Mouse (Mus musculus) spleen, adult 10 weeks (tissue): Measurements from ENCODE around the gene Hsd17b14. TPM values are rescaled to one million over a fixed set of nuclear protein-coding genes. Genes with fewer than 3 reads are reported as not detected.

Source experiments
- polyA plus RNA-seq: library from polyadenylated mRNA; stranded (reverse); fragments of 350-450 nt; fragmentation: Illumina TruSeq; extraction: RNeasy Lipid Tissue Mini Kit (QIAGEN cat#74804); gene quantifications from one replicate; pipeline ENCODE4 v1.2.3, GENCODE M21; 2015; ENCODE audit warnings: low replicate concordance; ENCODE audit not compliant: insufficient read depth

Hsd17b14 gene
- 0.86 TPM for polyA plus RNA-seq

DNA sequence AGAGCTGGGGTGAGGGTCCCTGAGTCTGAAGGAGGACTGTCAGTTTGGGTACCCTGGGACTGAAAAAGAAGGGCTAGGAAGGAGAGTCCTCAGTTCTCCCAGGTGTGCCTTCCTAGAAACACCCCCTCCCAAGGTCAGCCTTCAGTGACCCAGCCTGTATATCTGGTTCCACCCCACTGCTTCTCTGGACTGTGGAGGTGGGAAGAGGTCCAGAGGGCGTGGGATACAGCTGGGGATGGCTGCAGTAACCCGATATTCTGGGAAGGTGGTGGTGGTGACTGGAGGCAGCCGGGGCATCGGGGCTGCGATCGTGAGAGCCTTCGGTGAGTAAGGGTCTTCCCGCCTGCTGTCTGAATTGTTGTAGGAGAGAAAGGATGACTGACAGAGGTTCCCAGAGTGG, at the start of gene Hsd17b14:
Hsd17b14 (plus strand) TSS at position 150 of the 400 bp plus-strand sequence.

DNA sequence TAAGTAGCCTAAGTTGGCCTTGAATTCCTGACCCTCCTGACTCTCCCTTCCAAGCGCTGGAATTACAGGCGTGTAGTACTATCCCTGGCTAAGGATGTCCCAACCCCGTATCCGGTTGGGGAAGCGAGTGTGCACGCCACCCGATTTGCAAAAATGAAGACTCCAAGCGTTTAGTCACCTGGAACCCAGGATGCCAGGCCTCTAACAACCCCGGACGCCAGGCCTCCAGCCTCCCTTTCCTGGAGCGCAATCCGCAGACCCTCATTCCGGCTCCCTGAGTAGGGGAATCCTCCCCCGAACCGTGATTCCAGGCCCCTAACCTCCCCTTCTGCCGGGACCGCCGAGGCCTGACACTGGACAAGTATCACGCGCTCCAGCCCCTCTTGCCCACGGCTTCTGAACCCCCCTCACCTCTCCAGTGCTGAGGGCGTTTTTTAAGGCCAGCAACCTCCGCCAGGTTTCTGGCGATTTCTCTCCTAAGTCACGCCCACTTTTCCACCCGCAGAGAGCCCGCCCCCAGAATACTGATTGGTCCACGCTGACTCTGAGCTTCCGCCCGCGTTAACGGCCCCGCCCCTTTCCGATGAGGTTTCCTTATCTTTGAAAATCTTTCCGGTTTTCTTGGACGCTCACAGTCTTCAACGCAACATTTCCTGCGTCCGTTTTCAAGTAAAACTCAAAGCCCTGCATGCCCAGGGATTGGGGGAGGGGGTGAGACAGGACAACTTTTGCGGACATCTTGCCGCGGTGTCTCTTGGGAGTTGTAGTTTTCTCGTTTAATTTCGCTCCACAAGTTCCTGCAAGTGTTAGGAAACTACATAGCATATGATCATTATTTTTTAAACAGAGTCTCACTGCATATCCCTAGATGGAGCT, 44.5 kb upstream of the Hsd17b14 start, which contains the start of gene Nucb1:
Nucb1 (minus strand) TSS at position 495 of the 876 bp plus-strand sequence.

DNA sequence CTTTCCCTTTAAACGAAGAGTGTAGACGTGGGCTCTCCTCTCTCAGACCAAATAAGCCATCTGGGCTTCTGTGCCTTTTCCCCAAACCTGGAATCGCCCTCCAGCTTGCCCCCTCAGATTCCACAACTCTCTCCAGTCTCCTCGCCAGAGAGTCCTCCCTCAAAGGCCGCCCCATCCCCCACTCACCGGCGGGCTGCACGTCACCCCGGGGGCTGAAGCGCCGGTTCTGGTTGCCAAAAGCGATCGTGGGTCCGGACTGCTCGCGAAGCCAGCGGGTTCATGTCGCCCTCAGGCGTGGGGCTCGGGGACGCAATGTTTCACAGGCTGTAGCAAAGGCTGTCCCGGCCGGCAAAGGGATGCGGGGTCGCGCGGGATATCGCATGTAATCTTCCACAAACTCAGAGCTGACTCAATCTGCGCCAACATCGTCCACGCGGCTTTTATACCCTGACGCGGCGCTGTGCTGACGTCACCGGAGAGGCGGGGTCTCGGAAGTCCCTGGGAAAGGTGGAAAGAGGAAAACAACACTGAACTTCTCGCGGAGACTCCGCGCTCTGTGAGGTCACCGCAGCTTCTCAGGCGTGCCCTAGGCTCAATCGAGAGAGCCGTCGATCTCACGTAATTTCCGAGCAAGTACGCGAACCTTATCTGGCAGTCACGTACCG, 28.8 kb upstream of the Hsd17b14 start, which contains the start of the genes Ppp1r15a and Plekha4:
Ppp1r15a (minus strand) TSS at position 460 of the 665 bp plus-strand sequence.
Plekha4 (plus strand) TSS at position 522 of the 665 bp plus-strand sequence.

DNA sequence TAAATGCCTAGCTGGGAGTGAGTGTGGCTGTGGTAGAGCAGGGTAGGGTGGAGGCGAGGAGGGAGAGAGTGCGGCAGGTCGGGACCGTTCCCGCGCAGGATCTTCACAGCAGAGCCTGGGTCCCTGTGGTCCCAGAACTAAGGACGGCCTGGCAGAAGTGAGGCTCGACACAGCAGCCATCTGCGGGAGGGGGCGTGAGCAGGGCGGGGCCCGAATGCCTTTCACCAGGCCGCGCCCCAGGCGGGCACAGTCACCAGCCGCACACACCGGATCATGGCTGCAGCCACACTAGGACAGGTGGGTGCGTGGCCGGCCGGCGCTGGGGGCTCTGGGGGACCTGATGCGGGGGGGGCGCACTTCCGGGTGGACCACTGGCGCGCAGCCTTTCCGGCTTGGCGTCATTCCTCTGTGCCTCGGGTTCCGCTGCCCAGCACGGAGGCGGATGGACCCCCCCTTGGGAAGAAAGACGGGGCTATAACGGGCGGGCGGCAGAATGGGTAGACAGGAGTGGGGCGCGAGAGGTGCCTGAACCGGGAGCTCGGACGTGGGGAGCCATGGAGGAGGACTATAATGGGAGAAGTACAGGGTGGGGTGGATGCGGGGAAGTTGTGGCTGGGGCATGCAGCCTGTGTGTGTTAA, 15.5 kb downstream of the Hsd17b14 start, which contains the start of gene Bcat2:
Bcat2 (plus strand) TSS at position 51 of the 639 bp plus-strand sequence.

DNA sequence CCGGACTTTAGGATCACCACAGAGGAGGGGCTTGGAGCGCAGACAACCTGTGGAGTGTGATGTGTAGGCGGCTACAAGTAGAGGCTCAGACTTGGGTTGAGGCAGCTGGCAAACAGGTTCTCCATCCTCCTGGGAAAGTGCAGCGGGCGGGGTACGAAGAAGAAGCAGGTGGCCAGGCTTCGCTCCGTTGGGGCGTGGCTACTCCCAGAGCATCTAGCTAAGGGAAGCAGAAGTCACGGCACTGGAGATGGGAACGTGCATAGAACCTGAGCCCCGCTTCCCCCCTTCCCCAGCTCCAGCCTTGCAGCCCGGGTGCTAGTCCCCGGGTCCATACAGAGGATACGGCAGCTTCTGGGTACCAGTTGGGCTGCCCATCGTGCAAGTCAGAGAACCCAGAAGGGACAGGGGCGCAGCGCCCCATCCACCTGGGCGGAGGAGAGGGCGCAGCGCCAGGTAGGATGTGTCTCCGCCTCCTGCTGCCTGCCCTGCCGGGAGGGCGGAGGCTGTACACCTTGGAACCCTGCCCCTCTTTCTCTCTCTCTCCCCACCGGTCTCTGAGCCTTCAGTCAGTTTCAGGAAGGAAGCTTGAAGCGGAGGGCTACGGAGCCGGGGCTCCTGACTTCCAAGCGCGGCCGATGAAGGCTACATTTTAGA, 62.5 kb downstream of the Hsd17b14 start, which contains the start of gene Fut1:
Fut1 (plus strand) TSS at position 248 of the 654 bp plus-strand sequence.

Other genes starting within 250 kb of the Hsd17b14 start
- 3.5 TPM for gene Trpm4, start 221.1 kb upstream of the Hsd17b14 start, polyA plus RNA-seq
- 0.15 TPM for gene Hrc, start 219.6 kb upstream of the Hsd17b14 start, polyA plus RNA-seq
- 0.10 TPM for gene Ppfia3, start 187.9 kb upstream of the Hsd17b14 start, polyA plus RNA-seq
- not detected for gene Lin7b, start 184.3 kb upstream of the Hsd17b14 start, polyA plus RNA-seq
- gene Snrnp70, start 159.2 kb upstream of the Hsd17b14 start, polyA plus RNA-seq, result 639 TPM
- gene Kcna7, start 149.2 kb upstream of the Hsd17b14 start, polyA plus RNA-seq, result not detected
- not detected for gene Ntf5, start 141.2 kb upstream of the Hsd17b14 start, polyA plus RNA-seq
- not detected for gene Lhb, start 134.1 kb upstream of the Hsd17b14 start, polyA plus RNA-seq
- 7.5 TPM for gene Gys1, start 120.0 kb upstream of the Hsd17b14 start, polyA plus RNA-seq
- 12.1 TPM for gene Ruvbl2, start 116.8 kb upstream of the Hsd17b14 start, polyA plus RNA-seq
- gene Ftl1, start 95.0 kb upstream of the Hsd17b14 start, polyA plus RNA-seq, result 761 TPM
- gene Bax, start 88.0 kb upstream of the Hsd17b14 start, polyA plus RNA-seq, result 41.1 TPM
- gene Tulp2, start 73.0 kb upstream of the Hsd17b14 start, polyA plus RNA-seq, result 0.11 TPM
- not detected for gene Gm45808, start 68.1 kb upstream of the Hsd17b14 start, polyA plus RNA-seq
- gene Dhdh, start 66.1 kb upstream of the Hsd17b14 start, polyA plus RNA-seq, result 6.0 TPM
- 82.9 TPM for gene Nucb1, start 44.5 kb upstream of the Hsd17b14 start, polyA plus RNA-seq
- gene Ppp1r15a, start 28.6 kb upstream of the Hsd17b14 start, polyA plus RNA-seq, result 28.5 TPM
- gene Plekha4, start 28.6 kb upstream of the Hsd17b14 start, polyA plus RNA-seq, result 3.0 TPM
- 27.9 TPM for gene Bcat2, start 15.3 kb downstream of the Hsd17b14 start, polyA plus RNA-seq
- gene Fgf21, start 60.6 kb downstream of the Hsd17b14 start, polyA plus RNA-seq, result not detected
- 0.51 TPM for gene Fut1, start 62.4 kb downstream of the Hsd17b14 start, polyA plus RNA-seq
- gene Izumo1, start 66.9 kb downstream of the Hsd17b14 start, polyA plus RNA-seq, result 0.46 TPM
- gene Rasip1, start 72.6 kb downstream of the Hsd17b14 start, polyA plus RNA-seq, result 2.6 TPM
- gene Mamstr, start 85.1 kb downstream of the Hsd17b14 start, polyA plus RNA-seq, result 1.0 TPM
- gene Fut2, start 111.5 kb downstream of the Hsd17b14 start, polyA plus RNA-seq, result not detected
- not detected for gene Ntn5, start 129.1 kb downstream of the Hsd17b14 start, polyA plus RNA-seq
- 0.12 TPM for gene Sec1, start 139.5 kb downstream of the Hsd17b14 start, polyA plus RNA-seq
- 0.83 TPM for gene Car11, start 144.9 kb downstream of the Hsd17b14 start, polyA plus RNA-seq
- gene Dbp, start 150.2 kb downstream of the Hsd17b14 start, polyA plus RNA-seq, result 14.8 TPM
- gene Rpl18, start 160.6 kb downstream of the Hsd17b14 start, polyA plus RNA-seq, result 565 TPM
- 5.7 TPM for gene Sphk2, start 163.1 kb downstream of the Hsd17b14 start, polyA plus RNA-seq
- 0.17 TPM for gene Fam83e, start 166.3 kb downstream of the Hsd17b14 start, polyA plus RNA-seq
- gene Spaca4, start 170.9 kb downstream of the Hsd17b14 start, polyA plus RNA-seq, result not detected
- gene Lmtk3, start 228.8 kb downstream of the Hsd17b14 start, polyA plus RNA-seq, result not detected
- 0.25 TPM for gene Sult2b1, start 229.8 kb downstream of the Hsd17b14 start, polyA plus RNA-seq